Mouse (Mus musculus): ENCODE results near the gene Pla2g7. TPM values are rescaled to one million over a fixed set of nuclear protein-coding genes. Genes with fewer than 3 reads are reported as not detected.

Gene Pla2g7
- polyA plus RNA-seq, 1 experiment from 2014 or later, result 12.5 TPM

DNA sequence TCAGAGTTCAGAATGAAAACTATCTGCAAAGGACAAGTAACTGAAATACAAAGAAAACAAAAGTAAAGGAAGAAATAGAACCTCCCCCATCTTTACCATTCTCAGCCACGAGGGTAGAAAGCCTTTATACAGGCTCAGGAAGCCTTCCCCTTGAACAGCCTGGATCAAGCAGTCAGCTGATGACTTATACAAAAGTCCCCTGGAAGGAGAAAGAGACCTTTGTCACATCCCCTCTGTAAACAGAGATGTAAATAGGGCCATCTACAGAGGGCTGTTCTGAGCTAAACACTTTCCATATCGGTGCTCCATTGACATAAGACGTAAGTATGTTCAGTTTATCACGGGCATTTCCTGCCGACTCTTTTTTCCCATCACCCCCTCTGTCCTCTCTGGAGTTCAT lies 79.0 kb downstream of the Pla2g7 start:
- Histone ChIP-seq H3K9me3 (no peaks in the 10 kb centered on the region), H3K4me2 (peak overlapping the region; percentile 5), H3K9ac (no peak overlapping the region), H3K4me3 (no peak overlapping the region), H3K27me3 (replicated peaks) (no peaks in the 10 kb centered on the region), H3K27ac (replicated peaks) (no peak overlapping the region), H3K4me1 (peaks cover 33% of the 10 kb centered on the region), H3K36me3 (peaks cover 31% of the 10 kb centered on the region)
- WGBS, result 57% methylated on average over 5 of the region's 5 CpGs
- ATAC-seq (ENCODE audit: extremely low read depth, insufficient number of reproducible peaks, low FRiP score, low TSS enrichment), result no peak

DNA sequence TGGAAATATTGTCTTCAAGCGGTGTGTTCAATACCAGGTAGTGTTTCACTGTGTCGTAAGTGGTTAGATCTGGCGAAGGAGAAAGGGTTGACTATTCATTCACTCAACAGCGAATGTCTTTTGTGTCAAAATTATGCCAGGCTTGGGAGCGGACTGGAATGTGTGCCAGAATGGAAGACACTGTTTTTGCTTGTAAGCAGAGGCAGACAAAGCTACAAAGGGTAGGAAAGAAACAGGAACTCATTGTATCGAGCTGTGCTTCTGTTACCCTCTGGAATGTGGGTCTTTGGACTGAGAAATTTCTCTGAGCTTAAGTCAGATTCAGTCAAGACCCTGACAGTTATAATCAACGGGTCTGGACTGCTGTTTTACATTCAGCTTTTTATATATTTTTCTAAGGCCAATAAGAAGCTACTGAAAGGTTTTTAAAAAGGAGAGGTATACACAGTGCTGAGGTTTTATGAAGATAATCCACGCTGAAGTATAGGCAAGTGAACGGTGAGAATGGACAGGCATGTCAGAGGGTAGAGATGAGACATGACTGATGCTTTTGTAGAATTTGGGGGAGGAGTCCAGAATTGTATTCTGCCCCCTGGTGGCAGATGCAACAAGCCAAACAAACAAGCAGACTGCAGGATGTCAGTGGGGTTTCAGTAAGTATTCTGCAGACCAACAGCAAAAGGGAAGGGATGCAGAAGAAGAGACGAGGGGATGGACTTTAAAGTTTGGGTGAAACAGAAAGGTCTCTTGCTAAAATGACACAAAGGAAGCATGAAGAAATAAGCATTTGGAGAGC lies 81.9 kb downstream of the Pla2g7 start:
- H3K4me1 ChIP-seq, result peaks cover 19% of the 10 kb centered on the region
- H3K4me2 ChIP-seq, result no peak overlapping the region
- H3K27ac ChIP-seq (replicated peaks), result no peak overlapping the region
- no peak overlapping the region for H3K4me3 ChIP-seq
- peaks cover 30% of the 10 kb centered on the region for H3K36me3 ChIP-seq
- no peak overlapping the region for H3K9ac ChIP-seq
- WGBS, result 76% methylated on average over 10 of the region's 10 CpGs
- ATAC-seq (ENCODE audit: extremely low read depth, insufficient number of reproducible peaks, low FRiP score, low TSS enrichment), result no peak
- no peaks in the 10 kb centered on the region for H3K27me3 ChIP-seq (replicated peaks)
- no peaks in the 10 kb centered on the region for H3K9me3 ChIP-seq

DNA sequence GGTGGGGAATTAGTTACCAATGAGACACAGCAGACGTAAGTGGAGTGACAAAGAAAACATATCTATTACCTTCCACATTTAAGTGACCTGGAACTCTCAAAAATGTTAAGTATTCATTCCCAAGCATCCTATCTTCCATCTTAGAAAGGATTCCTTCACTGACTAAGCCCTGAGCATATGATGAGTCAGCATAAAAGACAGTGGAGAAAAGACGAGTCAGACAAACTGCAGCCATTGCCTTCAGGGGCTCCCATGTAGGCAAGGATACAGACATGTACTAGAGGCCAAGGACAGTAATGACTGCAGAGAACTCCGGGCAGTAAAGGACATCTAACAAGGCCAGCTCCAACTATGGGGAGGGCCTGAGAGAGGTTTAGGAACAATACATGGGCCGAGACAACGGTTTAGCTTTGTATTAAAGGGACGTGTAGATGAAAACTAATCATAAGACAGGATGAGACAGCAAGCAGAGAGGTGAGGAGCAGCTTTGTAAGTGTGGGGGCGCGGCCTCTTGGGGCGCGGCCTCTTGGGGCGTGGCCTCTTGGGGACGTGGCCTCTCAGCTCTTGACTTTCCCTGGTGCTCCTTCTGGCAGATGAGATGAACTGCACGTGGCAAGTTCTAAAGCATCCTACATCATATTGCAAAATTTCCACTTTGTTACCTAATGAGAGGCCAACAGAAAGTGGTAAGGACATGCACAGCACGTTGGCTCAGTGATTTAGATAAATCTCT lies 83.6 kb downstream of the Pla2g7 start:
- Histone ChIP-seq H3K27me3 (replicated peaks) (no peaks in the 10 kb centered on the region), H3K4me3 (no peak overlapping the region), H3K9ac (no peak overlapping the region), H3K4me2 (no peak overlapping the region), H3K4me1 (peaks cover 14% of the 10 kb centered on the region), H3K27ac (replicated peaks) (no peak overlapping the region), H3K36me3 (peaks cover 22% of the 10 kb centered on the region), H3K9me3 (no peaks in the 10 kb centered on the region)
- WGBS, result 67% methylated on average over 14 of the region's 14 CpGs
- ATAC-seq (ENCODE audit: extremely low read depth, insufficient number of reproducible peaks, low FRiP score, low TSS enrichment), result no peak

Other genes with a start within 250 kb of the Pla2g7 start
- gene Adgrf5, start 207.6 kb upstream of the Pla2g7 start, polyA plus RNA-seq (2015; fragmentation: Nextera tagmentation; extraction: Ambion mirVana), result 17.4 and 18.7 TPM in 2 replicates
- gene Mep1a, start 65.3 kb upstream of the Pla2g7 start, polyA plus RNA-seq (2015; fragmentation: Nextera tagmentation; extraction: Ambion mirVana), result not detected in 2 replicates
- 0.11 TPM in 1 of 2 replicates, not detected in the other for gene Ankrd66, start 24.5 kb upstream of the Pla2g7 start, polyA plus RNA-seq (2015; fragmentation: Nextera tagmentation; extraction: Ambion mirVana)
- 0.14 TPM in 1 of 2 replicates, not detected in the other for gene Tdrd6, start 62.2 kb downstream of the Pla2g7 start, polyA plus RNA-seq (2015; fragmentation: Nextera tagmentation; extraction: Ambion mirVana)
- 13.9 and 15.5 TPM in 2 replicates for gene Slc25a27, start 99.1 kb downstream of the Pla2g7 start, polyA plus RNA-seq (2015; fragmentation: Nextera tagmentation; extraction: Ambion mirVana)
- gene Cyp39a1, start 99.3 kb downstream of the Pla2g7 start, polyA plus RNA-seq (2015; fragmentation: Nextera tagmentation; extraction: Ambion mirVana), result 38.6 and 45.9 TPM in 2 replicates
- 43.7 and 44.6 TPM in 2 replicates for gene Rcan2, start 233.3 kb downstream of the Pla2g7 start, polyA plus RNA-seq (2015; fragmentation: Nextera tagmentation; extraction: Ambion mirVana)

Data from heart, embryonic 13.5 days (tissue).